Mouse (Mus musculus) cerebellum, adult 9-11 months (tissue): ENCODE results near the gene Shroom1.
"Not testable (repeated sequence)": the region's sequence is repeated elsewhere in the genome, so short reads cannot be mapped to it uniquely, and the experiment has no call there.

Experiments
- DNase-seq: peaks from one replicate; pipeline ENCODE4 v3.0.0; 2022

The Shroom1 gene

DNA sequence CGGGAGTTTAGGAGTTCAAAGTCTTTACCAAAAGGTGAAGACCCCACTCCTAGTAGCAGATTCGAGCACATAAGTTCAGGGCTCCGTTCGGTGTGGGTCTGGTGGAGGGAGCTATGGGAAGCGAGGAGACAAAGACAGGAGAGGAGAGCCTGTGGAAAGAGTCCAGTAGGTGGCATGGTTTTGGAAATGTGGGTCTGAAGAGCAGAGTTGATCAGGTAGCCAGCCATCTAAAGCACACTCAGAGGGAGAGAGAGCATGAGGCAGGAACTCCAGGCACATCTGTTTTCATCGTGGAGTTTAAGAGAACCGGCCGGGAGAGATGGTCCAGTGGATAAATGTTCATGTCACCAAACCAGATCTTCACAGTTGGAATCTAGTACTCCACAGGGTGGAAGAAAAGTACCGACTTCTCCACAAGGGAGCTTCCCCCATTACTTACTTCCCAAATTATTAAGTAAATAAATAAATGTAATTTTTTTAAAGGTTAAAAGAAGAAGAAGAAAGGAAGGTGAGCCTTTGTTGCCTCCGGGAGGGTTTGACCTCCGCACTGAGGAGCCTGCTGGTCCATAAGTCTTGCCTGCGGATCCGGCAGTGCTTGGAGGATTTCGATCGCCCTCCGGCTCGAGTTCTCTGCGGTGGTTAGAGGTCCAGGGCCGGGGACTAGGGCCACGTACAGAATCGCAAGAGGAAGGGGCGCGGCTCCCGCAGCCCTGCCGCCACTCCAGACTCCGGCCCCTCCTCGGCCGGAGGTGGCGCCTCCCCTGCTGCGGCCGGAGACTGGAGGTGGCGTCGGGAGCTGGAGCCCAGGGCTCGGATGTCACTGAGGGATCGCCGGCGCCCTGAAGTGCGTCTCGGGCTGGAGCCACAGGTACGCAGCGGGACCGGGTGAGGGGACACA, at the start of gene Shroom1, which contains the start of gene Gm10447:
Gene Shroom1, plus strand, starts transcription at position 732 of the 898 bp plus-strand sequence.
Gene Gm10447, minus strand, starts transcription at position 637 of the 898 bp plus-strand sequence.
- DNase-seq: no peak

DNA sequence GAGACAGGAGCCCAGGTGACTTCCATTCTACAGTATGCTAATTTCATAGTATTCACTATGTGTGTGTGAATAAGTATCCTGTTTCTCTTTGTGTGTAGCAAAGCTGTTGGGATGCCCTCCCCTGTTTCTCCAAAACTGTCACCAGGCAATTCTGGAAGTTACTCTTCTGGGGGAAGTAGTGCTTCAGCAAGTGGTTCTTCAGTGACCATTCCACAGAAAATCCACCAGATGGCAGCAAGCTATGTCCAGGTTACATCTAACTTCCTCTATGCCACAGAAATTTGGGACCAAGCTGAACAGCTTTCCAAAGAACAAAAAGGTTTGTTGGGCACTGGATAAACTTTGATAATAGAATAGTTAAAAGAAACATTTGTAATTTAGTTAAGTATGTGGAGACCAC, 45.3 kb upstream of the Shroom1 start:
- DNase-seq: no peak

DNA sequence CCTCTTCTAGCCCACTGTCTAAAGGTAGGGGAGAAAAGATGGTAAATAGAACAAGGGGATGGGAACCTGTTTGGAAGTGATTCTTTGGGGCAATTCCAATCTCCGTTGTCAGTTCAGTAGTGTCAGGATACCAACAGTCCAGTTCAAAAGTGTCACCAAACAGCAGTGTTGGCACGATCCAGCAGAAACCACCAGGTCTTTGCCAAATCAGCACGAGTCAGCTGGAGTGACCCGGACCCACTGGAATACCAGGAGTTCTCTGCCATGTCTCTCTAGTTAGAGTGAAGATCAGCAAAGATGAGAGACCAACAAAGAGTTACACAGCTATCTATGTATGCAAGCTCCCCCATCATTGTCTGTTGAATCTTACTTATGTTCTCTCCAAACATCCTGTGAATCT, 43.1 kb upstream of the Shroom1 start:
- DNase-seq: no peak

DNA sequence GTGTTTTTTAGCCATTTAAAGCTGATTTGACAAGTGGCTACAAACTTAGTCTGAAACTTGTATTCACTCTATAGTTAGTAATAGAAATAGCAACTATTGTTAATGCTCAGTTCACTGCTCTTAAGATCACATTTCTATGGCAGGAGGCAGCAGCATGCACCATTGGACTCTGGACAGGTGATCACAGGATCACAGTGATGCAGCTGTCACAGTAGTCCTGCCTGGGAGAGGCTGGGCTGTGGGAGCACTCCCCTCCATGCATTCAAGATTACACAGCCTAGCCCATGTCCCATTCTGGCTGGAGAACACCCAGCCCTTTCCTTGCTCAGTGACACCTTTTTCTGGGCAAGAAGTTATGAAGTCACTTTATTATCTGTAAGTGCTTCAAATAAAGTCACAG, 39.0 kb upstream of the Shroom1 start:
- no peak for DNase-seq

DNA sequence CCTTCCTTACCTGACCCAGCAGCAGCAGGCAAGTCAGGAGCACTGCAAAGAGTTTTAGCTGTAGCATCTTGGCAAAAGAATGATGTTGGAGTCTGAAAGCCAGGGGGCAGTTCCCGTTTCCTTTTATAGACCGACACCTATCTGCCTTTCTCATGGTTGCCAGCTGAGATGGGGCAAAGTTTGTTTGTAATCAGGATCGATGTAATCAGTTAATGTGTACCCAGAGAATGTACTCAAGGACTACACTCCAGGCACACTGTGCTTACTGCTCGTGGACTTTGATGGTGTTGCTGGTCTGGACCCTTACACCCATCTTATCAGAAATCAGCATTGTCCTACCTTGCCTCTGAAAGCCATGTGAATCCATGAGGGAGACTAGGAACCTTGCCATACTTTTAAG, 34.0 kb upstream of the Shroom1 start, which contains the start of gene Leap2:
Gene Leap2, minus strand, starts transcription at position 135 of the 400 bp plus-strand sequence.
- DNase-seq: no peak

DNA sequence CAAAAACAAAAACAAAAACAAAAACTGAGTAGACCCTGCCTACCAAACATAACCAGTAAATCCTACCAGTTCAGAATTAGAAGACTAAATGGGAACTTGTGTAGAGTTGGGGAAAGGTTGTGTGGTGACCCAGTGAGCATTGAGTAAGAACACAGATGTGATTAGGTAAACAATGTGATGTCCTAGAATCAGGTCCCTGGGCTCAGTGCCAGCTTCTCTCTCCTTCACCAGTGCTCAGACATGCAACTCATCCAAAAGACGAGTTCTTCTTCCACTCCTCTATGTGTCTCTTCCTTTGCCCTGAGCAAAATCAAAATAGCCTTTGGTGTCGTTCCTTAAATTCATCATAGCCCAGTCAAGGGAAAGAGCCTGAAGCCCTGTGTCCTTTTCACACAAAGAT, 32.2 kb upstream of the Shroom1 start:
- DNase-seq: no peak

DNA sequence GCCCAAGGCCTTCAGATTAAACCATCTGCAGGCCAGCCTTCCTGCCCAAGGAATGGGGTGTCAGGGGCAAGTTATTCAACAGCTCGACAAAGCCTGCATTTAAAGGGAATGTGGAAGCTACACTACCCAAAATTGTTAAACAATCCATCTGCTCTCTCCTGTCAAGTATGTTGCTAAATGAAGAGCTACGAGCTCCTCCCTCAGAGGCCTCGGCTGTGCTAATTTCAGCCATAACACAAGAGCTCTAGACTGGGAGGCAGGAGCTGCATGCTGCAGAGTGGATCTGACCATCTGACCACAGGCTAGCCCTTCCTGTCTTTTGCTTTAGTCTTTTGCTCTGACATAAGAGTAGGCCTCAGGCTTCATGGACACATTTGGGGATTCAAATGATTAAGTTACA, 31.8 kb upstream of the Shroom1 start:
- DNase-seq: no peak

DNA sequence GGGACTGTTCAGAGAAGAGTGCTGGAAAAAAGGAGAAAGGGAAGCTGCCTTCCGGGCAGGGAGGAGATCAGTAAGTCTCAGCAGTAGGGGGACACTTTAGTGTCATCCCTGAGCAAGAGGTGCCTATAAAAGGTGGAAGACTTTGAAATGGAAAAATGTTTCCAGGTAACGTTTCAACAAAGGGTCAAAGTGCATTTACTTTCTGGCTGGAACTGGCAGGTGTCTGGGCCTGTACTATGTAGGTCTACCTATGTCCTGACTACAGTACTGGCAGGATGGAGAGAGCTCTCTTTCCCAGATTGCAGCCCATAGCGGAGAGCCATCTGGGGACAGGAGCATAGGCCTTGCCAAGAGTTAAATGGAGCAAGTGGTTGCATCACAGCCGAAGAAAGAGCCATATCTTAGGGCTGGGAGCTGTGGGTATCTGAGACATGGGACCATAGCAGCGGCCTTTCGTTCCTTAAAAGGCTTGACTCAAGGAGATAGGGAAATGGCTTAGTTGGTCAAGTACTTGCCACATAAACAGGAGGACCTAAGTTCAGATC, 31.2 kb upstream of the Shroom1 start:
- DNase-seq: no peak

DNA sequence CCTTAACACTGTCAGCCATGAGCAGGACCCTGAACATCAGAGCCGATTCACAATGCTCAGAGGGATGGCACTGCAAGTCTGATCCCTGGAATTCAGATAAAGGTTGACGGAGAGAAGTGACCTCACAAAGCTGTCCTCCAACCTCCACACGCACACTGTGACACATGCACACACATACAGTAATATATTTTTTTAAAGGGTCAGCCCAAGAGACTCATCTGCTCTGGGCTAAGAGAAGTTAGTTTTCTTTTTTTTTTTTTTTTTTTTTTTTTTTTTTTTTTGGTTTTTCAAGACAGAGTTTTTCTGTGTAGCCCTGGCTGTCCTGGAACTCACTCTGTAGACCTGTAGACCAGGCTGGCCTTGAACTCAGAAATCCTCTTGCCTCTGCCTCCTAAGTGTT, 30.1 kb upstream of the Shroom1 start:
- DNase-seq: not testable (repeated sequence)

DNA sequence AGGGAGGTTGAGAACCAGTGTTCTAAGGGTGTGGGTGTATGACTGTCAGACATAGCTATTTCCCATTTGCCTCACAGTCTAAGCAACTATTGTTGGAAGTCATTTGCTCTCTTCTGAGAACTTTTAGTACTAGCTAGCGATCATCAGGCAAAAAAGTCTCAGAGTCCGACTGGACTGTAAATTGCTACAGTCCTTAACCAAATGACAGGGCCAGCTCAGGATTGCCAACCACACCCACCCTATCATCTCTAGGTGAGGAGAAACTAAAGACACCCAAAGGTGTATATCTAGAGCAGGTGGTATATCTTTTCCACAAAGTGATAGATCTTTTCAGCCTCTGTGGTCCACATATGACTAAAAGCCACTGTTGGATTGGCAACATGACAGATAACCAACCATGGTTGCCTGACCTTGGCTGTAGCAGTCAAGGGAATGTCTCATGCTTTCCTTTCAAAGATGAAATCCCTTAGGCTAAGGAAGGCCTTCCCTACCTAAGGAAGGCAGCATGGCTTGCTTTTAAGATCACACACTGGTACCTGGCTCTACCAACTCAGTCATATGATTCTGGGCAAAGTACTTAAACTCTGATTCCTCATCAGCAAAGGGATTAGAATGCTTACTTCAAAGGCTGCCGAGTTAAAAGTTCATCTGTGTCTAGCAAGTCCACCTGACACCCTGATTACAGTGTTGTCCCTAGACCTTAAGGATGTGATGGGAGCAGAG, 28.9 kb upstream of the Shroom1 start:
- no peak for DNase-seq

DNA sequence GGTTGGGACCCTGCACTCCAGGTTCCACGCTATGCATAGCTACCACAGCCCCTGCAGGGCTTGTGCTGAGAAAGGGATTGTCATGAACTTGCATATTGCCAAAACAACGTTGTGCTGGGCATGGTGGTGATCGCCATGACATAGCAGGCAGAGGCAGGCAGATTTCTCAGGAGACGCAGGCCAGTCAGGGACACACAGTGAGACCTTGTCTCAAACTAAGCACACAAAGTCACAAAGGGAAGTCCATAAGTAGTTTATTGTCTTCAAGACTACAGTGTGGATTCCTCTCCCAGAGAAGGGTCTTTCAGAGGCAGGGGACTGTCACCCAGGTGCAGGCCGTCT, 28.3 kb upstream of the Shroom1 start:
- no peak for DNase-seq

DNA sequence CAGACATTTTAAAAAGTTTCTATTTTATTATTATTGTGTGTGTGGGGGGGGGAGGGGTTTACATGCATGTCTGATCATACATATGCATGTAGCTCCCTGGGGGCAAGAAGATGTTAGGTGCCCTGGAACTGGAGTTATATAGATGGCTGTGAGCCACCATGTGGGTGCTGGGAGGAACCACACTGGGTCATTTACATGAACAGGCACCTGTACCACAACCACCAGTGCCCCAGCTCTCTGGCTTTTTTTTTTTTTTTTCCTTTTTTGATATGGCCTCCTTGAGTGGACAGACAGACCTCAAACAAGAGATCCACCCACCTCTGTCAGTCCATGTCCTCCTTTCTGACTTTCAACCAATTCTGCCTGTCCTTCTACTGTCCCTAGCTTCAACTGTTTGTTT, 27.8 kb upstream of the Shroom1 start:
- no peak for DNase-seq

DNA sequence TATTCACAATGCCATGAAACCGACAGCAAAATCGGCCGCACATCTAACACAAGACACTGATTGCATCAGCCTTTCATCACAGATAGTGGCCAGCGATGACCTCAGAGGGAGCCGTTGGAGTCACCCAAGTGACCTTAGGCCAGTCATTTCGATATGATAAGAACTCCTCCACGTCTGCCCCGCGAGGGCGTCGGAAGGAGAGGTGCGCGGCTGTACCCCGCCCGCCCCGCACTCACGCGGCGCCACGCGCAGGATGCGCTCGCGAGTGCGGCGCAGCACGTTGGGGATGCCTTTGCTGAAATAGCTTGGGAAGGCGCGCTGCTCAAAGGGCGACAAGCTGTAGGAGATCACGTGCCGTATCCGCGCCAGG, 26.7 kb upstream of the Shroom1 start:
- no peak for DNase-seq

DNA sequence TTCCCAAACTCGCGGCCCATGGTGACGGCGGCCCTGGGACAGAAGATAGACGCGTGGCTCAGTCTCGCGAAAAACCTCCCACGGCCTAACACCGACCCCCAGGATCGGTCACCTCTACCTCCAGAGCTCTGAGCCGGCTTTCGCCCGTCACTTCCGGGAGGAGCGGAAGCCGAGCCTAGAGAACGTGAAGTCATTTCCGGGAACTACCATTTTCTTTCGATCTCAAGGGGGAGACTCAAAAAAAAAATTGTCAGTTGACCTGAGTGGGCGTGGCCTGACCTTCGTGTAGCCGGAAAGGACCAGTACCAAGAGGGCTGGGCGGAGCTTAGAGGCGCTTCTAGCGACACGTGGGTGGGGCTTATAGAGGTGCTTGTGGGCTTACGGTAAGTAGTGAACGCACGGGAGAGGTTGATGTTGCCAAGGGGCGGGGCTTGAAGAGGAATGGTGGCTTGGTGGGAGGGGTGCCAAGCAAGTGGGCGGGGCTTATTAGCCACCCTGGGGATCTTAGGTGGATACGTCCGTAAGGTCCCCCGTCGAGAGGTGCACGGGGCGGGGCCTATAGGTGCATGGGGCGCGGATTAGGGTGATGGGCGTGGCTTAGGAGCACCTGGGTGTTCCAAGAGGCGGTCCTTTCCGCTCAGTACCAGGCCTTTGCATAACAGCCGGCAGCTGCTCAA, 26.2 kb upstream of the Shroom1 start, which contains the start of the genes Uqcrq and Gdf9:
Gene Uqcrq, minus strand, starts transcription at position 162 of the 677 bp plus-strand sequence.
Gene Gdf9, plus strand, starts transcription at position 354 of the 677 bp plus-strand sequence.
- peak; percentile 100 for DNase-seq

DNA sequence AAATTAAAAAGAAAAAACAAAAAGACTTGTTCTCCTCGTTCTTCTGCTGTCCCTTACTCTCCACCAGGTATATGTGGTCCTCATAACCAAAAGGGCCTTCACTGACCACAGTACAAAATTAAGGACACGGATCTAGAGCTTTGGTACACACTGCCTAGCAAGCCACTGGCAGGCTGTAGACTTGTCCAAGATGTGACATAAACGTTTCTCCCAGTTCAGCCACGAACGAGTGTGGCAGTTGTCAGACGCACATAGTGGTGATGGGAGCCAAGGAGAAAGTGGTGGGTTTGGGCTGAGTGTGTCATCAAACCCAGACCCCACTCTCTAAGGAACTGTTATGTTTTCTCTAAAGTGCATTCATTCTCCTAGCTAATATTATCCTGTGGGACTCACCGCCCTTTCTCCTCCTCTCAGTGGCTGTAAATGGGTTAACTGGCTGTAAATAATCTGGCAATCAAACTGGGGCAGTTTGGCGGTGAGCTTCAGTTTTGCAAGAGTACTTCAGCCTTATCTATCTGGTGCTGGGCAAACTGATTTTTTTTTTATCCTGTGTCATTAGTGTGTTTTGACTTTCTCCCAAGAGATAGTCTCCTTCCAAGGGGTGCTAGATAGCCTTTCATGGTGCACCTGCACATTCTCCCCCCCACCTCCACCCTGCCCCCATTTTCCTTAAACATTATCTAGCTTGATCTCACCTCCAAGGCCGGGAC, 25.5 kb upstream of the Shroom1 start:
- no peak for DNase-seq

DNA sequence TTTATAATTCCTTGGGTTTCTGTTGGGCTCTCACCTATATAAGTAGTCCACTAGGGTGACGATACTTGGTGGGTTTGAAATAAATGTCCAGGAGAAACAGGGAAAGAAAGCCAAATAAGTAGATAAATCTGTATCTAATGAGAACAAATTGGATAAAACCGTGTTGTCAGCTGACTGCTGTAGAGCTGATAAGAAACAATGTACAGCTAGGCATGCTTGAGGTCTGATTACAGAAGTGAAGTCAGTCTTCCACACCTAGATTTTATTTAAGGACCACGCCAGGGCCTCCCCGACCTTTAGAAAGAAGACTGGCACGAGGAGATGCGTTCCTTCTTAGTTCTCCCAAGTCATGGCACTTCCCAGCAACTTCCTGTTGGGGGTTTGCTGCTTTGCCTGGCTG, 23.9 kb upstream of the Shroom1 start:
- DNase-seq: no peak

DNA sequence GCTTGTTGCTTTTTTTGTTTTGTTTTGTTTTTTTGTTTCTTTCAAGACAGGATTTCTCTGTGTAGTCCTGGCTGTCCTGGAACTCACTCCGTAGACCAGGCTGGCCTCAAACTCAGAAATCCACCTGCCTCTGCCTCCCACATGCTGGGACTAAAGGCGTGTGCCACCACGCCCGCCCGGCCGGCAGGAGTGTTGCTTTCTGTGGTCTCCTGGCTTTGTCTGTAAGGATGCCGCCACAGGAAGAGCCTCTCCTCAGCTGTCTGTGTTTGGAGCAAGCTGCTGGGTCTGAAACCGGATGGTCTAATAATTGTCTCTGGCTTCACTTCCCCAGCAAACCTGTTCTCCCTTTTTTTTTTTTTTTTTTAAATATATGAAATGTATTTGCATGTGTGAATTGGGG, 21.5 kb upstream of the Shroom1 start:
- no peak for DNase-seq

DNA sequence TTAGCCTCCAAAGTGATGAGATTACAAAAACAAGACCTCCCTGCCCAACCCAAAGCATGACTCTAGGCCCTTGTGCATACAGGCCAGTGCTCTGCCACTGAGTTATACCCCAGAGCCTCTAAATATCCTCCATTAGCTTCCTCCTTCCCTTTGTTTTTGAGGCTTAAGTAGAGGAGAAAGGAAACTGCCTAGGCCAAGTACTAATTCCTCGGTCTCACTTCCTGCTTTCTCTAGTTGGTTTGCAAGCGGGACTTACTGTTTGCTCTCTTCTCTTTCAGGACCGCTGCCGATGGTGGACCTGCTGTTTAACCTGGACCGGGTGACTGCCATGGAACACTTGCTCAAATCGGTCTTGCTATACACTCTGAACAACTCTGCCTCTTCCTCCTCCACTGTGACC, 20.7 kb upstream of the Shroom1 start:
- DNase-seq: no peak

DNA sequence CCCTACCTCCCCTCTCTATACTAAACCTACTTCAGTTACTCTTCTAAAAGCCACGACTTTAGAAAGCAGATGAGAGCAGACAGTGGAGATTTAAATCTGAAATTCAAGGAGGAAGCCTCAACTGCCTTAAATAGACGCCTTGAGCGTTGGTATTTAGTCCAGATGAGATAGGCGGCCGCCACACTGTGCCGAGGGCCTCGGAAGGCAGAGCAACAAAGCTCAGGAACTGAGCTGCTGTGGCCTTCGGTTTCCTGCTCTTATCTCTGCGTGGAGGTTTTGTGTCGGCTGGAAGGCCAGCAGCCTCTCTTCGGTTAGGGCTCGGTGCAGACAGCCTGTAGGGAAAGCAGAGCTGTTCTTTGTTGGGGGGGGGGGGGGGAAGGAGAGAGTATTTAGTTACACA, 15.1 kb upstream of the Shroom1 start:
- no peak for DNase-seq

DNA sequence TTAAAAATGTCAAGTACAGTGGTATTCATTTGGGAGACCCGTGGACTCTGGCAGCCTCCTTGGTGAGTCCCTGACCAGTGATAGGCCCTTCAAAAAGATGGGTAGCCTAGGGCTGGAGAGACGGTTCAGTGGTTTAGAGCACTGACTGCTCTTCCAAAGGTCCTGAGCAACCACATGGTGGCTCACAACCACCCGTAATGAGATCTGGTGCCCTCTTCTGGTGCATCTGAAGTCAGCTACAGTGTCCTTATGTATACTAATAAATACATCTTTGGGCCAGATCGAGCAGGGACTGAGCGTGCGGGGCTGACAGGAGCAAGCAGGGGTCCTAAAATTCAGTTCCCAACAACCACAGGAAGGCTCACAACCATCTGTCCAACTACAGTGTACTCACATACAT, 13.1 kb upstream of the Shroom1 start:
- DNase-seq: no peak

DNA sequence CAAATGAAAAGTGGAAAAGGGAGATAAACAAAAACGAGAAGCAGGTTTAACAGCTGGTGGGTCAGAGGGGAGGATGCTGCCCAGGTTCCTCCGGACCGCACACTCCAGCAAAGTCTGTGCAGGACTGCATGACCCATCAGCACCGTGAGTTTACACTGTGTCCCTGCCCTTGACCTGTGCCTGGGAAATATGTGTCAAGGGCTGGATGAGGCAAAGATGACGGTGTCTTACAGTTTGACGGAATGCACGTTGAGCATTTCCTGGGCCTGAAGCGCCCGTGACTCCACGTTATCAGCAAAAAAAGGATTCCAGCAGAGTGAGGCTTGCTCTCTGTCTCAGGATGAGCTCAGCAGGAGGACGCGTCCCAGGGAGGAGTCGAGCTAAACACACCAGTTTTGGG, 11.4 kb upstream of the Shroom1 start:
- DNase-seq: no peak

DNA sequence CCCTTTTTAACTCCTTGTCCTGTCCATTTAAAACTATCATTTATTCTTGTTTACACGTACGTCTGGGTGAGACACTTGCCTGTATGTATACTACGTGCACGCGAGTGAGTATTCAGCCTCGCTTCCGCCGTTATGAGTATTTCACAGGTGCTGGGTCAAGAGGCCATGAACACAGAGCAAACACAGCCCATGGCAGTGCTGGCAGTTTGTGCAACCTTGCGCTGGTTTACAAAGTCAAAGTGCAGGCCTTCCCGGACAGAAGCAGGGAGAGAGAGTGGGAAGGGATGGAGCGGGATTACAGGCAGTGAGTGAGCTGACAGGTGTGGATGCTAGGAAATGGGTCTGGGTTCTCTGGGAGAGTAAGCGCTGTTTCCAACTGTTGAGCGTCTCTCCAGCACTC, 10.8 kb upstream of the Shroom1 start:
- no peak for DNase-seq

DNA sequence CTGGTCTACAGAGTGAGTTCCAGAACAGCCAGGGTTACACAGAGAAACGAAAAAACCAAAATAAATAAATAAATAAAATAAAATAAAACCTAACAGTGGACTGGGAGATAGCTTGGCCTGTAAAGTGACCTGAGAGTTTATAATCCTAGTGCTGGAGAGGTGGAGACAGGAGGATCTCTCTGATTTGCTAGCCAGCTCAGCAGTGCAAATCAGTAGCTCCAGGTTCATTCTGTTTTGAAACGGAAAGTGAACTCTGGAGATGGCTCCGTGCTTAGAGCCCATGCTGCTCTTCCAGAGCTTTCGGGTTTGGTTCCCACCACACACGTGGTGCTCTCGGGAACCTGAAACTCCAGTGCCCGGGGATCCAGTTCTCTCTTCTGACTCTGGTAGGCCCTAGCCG, 9.0 kb upstream of the Shroom1 start:
- no peak for DNase-seq
